Mouse (Mus musculus) frontal cortex, adult 2 months (tissue): ENCODE measurements around the gene D430042O09Rik. TPM values are rescaled to one million over a fixed set of nuclear protein-coding genes. Genes with fewer than 3 reads are reported as not detected.

Experiments
- polyA plus RNA-seq: library from polyadenylated mRNA; depleted of rRNA; stranded (reverse); fragments of >200 nt; gene quantifications from 2 replicates; pipeline ENCODE4 v1.2.3, GENCODE M21; 2012; rRNA removed

Gene D430042O09Rik
- polyA plus RNA-seq, 1 experiment = 16.0 TPM

Other genes starting within 250 kb of the D430042O09Rik start
- 28.6 and 30.0 TPM in 2 replicates for gene Nsmce1, start 216.3 kb upstream of the D430042O09Rik start, polyA plus RNA-seq
- gene Il4ra, start 155.8 kb upstream of the D430042O09Rik start, polyA plus RNA-seq = 3.7 and 4.8 TPM in 2 replicates
- 1.2 and 1.5 TPM in 2 replicates for gene Il21r, start 104.5 kb upstream of the D430042O09Rik start, polyA plus RNA-seq
- gene Gtf3c1, start 108 bp upstream of the D430042O09Rik start, polyA plus RNA-seq = 56.8 and 60.1 TPM in 2 replicates